Mouse (Mus musculus): ENCODE measurements around the gene Tmem229b. TPM values are rescaled to one million over a fixed set of nuclear protein-coding genes. Genes with fewer than 3 reads are reported as not detected.
"Not testable (repeated sequence)": the region's sequence is repeated elsewhere in the genome, so short reads cannot be mapped to it uniquely, and the experiment has no call there.

Tmem229b gene
- 12.2 and 22.1 TPM in 2 replicates for total RNA-seq (2014; fragmentation: Nextera tagmentation)
- 8.5 and 10.6 TPM in 2 replicates for total RNA-seq (2017)

DNA sequence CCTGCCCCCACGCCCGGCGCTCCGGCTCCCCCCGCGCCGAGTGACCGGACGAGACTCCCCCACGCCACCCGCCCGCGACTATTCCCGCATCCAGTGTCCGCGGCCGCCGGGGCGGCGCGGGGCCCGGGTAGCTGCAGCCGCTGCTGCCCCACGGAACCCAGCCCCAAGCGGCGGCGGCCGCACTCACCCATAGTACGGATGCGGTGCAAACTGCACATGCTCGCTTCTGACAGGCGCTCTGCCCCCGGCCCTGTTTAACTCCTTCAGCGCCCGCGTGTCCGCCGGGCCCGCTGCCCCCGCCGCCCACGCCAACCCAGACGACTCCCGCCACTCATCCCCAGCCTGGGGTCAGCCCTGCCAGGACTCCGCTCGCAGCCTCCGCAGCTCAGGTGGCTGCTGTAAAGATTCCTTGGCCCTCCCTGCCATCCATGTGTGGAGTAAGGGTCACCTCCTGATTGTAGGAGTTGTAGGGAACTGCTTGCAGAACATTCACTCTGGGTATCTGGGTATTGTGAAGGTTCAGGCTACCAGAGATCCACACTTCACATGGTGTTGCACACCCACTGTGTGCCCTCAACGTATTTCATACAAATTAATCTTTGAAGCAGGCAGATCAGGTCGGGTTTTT, at the start of gene Tmem229b:
Gene Tmem229b (minus strand): TSS at position 502 of the 628 bp plus-strand sequence.
- ATAC-seq (replicated peaks; ENCODE audit: low FRiP score, low TSS enrichment, poor library complexity, severe bottlenecking): peak; percentile 65

DNA sequence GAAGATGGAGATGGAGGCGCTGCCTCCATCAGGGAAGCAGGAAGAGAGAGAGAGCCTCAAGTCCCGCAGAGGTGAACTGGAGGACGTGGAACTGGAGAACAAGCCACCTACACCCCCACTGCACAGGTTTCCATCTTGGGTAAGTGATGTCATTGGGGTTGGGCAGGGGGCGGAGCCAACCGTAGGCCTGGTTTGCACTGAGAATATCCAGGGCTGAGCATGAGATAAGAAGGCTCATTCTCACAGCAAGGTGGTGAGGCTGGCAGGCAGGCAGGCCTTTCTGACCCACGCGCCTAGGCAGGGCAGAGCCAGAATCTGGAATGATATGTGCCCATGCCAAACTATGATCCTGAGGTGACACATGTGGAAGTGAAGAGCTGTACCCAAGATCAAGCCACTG, 47.8 kb upstream of the Tmem229b start:
- peak; percentile 97 for ATAC-seq (replicated peaks; ENCODE audit: low FRiP score, low TSS enrichment, poor library complexity, severe bottlenecking)

DNA sequence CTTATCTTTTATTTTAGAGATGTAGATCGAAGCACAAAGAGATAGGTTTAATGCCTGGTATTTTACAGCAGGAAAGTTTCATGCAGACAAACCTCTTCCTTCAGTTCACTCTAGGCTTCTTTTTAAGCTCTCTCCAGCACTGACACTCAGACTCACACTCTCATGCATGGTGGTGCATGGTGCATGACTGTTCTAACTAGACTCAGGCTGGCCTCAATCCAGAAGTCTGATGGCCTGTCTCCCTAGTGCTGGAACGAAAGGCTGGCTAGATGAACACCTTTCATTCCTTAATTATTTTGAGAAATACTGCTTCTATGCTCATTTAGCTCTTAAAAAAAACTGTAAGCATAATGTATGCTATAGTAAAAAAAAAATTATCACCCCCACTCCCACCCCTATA, 44.6 kb upstream of the Tmem229b start:
- ATAC-seq (replicated peaks; ENCODE audit: low FRiP score, low TSS enrichment, poor library complexity, severe bottlenecking): no peak

DNA sequence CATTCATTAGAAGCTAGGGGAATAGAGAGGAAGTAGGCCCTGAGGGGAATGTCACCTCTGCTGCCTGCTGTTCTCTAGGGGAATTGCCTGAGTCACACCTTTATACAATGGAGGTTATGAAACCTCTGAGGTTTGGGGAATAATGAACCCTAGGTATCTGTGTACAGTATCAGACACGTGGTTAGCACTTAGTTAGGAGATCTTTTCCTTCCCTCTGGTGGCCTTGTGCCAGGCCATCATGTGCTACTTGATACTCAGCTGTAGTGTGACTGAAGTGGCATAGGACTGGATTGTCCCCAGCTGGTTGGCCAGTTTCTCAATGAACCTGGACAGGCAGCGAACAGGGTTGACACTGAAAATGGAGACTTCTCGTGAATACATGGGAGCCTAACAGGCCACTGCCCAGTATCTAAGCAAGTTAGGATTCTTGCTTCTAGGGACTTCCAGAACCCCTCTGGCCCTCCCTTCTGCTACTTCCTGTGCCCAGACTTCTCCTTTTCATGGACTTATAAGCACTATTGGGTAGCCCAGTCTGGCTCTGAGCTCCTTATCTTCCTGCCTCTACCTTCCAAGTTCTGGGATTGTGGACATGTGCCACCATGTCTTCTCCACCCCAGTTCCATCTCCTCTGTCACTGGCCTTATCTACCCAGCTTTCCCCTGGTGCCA, 43.3 kb upstream of the Tmem229b start:
- ATAC-seq (replicated peaks; ENCODE audit: low FRiP score, low TSS enrichment, poor library complexity, severe bottlenecking): no peak

DNA sequence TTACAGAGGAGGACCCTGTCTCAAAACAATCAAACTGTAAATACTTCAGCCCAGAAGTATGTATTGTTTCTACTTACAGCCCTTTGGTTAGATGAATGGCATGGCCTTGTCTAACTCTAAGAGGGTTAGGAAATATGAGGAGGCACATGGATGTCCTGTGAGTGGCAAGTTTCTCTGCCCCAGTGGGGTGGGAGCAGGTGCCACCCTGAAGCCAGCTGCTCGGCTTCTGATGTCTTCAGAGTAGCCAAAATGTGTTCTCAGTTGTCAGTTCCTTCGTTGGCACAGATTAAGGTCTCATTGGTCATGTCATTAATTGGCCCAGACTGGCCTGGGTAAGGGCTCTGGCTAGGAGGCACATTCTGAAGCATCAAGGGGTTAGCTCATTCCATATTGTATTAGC, 42.4 kb upstream of the Tmem229b start:
- ATAC-seq (replicated peaks; ENCODE audit: low FRiP score, low TSS enrichment, poor library complexity, severe bottlenecking): no peak

DNA sequence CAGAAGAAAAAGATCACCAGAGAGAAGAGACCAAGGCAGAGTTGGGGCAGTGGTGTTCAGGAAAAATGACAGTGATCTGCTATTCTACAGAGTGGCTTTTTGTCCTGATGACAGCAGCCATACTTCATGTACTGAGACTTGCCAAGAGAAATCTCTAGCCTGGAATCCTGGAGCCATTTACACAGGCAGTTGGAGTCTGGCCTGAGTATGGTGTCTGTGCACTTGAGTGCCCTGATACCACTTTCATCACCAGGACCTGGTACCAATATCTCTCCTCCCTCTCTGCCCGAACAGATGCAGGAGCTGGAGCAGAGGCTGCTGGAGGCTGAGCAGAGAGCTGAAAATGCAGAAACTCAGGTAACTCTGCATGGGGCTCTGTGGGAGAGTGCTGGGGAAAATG, 41.5 kb upstream of the Tmem229b start:
- no peak for ATAC-seq (replicated peaks; ENCODE audit: low FRiP score, low TSS enrichment, poor library complexity, severe bottlenecking)

DNA sequence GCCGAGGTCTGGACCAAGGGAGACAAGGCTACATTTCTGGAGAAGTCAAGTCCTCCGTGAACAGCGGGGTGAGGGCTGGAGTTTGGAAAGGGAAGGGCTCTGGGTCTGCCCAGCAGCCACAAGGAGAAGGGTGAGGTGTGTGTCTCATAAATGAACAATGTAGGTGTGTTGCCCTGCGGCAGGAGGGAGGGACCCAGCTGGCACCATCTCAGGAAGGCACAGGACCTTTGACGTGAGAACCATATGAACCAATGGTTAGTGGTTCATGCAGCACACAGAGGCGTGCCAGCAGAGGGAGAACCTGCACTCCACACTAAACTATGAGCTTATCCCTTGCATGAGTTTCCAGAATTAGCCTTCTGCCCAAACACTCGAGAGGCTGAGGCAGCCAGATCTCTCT, 39.8 kb upstream of the Tmem229b start:
- no peak for ATAC-seq (replicated peaks; ENCODE audit: low FRiP score, low TSS enrichment, poor library complexity, severe bottlenecking)

DNA sequence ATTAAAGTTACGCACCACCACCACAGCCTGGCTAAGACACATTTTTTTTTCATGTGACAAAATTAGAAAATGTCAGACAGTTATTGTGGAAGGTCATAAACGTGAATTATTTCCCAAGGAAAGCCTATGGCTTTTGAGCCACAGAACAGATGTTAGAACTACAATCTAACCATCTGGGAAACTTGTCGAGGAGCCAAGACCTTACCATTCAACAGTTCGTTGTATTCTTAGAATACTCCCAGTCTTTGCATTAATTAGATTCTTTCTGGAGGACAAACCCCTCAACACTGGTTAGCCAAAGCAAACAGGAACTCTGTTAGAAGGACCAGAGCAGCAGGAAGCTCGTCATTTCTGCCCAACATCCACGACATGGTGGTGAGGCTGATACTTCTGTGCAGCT, 38.7 kb upstream of the Tmem229b start:
- no peak for ATAC-seq (replicated peaks; ENCODE audit: low FRiP score, low TSS enrichment, poor library complexity, severe bottlenecking)

DNA sequence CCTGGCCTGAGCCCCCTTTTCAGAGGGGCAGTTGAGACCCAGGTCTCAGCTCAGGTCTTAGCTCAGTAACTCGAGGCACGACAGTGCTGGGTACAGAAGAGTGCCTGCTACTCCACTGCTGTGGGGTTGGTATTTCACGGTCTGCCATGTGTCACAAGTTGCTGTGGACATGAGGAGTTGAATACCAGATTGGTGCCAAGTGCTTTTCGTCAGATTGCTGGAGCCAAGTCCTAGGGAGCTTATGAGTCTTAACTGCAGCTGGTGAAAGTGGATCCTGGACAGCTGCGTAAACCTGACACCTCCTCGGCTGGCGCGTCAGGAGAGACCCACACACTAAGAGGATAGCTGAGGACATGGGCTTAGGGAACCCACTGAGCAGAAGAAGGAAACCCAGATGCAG, 37.2 kb upstream of the Tmem229b start:
- no peak for ATAC-seq (replicated peaks; ENCODE audit: low FRiP score, low TSS enrichment, poor library complexity, severe bottlenecking)

DNA sequence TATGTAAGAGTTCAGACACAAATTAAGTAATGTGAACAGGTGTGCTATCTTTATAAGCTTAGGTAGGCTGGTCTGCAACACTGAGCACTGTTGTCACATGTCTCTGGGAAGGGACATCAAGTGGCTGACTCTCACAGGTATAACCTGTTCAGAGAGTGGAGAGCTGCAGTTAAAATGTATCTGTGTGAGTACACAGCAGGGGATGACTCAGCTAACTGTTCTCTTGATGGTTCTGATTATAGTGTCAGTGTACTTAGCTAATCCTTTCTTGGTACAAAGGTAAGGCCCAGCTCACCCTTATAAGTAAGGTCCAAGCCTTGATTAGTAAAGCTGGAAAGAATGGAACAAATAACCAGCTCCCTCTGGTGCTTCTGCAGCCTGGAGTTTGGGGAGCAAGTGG, 34.0 kb upstream of the Tmem229b start:
- ATAC-seq (replicated peaks; ENCODE audit: low FRiP score, low TSS enrichment, poor library complexity, severe bottlenecking): peak; percentile 38; the same call in 1 of the 2 replicates

DNA sequence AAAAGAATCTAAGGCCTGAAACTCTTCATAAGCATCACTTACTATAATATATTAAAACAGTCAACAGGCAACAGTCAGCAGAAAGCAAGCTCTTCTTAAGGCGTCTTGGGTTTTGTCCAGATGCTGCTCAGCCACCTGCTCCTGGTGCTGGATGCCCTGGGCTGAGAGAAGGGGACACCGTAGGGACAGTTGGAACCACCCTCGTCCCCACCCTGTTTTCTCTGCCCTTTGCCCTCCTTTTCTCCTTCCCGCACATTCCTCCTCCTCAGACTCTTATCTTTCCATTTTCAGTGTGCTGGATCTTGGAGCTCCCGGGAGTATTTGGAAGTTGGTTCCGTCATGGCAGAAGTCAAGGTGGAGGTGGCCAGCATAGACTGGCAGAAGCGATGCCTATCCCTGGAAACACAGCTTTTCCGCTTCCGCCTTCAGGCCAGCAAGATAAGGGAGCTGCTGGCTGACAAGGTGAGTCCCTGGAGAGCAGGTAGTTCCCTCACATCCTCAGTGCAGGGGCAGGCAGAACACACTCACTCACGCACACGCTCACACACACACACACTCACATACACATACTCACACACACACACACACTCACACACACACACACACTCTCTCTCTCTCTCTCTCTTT, 32.9 kb upstream of the Tmem229b start:
- ATAC-seq (replicated peaks; ENCODE audit: low FRiP score, low TSS enrichment, poor library complexity, severe bottlenecking): no peak

DNA sequence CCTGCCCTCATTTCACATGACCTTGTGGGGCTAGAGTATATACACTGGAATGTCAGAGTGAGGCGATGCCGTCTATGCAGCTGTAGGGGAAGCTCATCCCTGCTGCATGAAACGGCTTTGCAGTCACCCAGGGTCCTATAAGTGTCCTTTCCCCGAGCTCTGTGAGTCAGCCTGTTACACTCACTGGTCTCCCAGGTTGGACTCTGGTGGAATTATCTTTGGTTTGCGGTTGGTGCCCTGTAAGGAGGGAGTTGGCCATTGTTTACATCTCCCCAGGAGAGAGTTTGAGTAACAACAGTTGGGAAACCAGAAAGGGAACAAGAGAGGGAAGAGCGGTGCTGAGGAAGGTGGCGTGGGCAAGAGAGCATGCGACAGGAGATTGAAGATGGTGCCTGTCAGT, 32.3 kb upstream of the Tmem229b start:
- no peak for ATAC-seq (replicated peaks; ENCODE audit: low FRiP score, low TSS enrichment, poor library complexity, severe bottlenecking)

DNA sequence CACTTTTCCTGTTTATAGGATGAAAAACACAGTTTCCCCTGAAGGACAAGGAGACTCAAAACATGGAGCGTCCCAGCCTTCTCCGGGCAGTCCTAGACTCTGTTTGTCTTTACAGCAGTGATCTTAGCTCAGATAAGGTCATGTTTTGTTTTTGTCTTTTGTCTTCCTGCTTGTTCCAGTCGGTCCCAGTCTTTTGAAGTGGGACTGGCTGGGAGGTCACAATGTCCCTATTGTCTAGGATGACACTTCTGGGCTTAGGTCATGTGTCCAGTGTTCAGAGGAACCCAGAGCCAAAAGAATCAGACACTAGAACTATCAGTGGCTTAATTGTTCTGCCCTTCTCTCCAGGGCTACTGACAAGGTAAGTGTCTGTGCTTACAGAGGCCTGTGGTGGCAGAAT, 27.9 kb upstream of the Tmem229b start:
- no peak for ATAC-seq (replicated peaks; ENCODE audit: low FRiP score, low TSS enrichment, poor library complexity, severe bottlenecking)

DNA sequence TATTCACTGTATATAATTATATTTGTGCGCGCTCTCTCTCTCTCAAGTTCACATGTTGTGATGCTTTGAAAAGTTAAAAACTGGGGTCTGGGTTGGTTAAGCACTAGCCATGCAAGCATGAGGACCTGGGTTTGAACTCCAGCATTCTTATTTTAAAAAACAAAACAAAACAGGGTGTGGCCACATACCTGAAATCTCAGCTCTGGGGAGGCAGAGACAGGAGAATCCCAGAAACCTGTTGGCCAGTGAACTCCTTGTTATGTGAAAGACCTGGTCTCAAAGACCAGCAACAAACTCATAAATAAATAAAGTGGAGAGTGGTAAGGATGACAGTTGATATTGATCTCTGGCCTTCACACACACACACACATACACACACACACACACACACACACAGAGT, 26.9 kb upstream of the Tmem229b start:
- ATAC-seq (replicated peaks; ENCODE audit: low FRiP score, low TSS enrichment, poor library complexity, severe bottlenecking): no peak

DNA sequence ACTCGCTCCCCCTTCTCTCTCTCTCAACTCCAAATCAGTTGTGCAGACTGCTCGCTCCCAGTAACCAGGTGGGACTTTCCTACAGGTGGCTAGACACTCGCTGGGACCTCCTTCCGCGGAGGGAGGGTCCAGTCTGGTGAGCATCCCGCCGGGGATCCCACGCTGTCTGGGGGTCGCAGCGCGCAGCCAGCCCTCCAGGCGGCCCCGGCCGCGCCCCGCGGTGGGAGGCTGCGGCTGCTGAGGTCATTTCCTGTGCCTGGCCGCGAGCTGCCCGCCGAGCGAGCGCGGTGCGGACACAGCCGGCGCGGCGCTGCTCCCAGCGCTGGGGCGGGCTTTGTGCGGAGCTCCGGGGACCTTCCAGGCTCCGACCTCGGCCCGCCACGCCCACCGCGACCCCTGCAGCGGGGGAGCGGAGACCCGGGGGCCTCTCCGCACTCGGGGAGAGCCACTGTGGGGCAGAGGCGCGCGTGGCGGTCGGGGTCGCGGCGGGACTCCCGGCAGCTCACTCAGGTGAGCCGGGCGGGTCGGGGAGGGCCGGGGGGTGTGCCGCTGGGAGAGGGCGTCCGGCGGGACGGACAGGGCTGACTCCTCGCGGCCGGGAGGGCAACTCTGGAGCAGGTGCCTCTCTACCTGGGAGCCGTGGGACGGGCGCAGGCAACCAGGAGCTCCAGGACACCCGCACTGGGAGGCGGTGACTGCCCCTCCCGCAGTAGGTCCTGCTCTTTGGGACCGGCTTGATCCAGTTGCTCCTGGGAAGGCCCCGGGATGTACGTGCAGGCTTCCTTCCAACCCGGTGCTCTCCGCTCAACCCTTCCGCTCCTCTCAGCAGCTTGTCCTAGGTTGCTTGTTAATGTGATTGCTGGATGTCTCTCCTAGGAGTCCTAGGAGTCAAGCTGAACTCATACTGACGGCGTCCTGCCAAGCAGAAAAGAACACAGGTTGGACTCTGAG, 21.8 kb upstream of the Tmem229b start, which contains the start of gene Plekhh1:
Gene Plekhh1 (plus strand): TSS at position 253 of the 951 bp plus-strand sequence.
- ATAC-seq (replicated peaks; ENCODE audit: low FRiP score, low TSS enrichment, poor library complexity, severe bottlenecking): peak; percentile 17; the same call in 1 of the 2 replicates

DNA sequence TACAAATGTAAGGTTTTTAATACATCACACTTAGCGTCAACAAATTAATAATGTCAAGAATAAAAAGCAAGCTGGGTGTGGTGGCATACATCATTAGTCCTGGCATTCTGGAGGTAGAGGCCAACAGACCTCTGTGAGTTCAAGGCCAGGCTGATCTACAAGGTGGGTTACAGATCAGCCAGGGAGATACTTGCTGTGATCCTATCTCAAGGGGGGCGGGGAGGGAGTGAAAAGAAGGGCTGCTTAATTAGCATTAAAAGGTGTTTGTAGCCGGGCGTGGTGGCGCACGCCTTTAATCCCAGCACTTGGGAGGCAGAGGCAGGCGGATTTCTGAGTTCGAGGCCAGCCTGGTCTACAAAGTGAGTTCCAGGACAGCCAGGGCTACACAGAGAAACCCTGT, 20.1 kb upstream of the Tmem229b start:
- ATAC-seq (replicated peaks; ENCODE audit: low FRiP score, low TSS enrichment, poor library complexity, severe bottlenecking): not testable (repeated sequence)

DNA sequence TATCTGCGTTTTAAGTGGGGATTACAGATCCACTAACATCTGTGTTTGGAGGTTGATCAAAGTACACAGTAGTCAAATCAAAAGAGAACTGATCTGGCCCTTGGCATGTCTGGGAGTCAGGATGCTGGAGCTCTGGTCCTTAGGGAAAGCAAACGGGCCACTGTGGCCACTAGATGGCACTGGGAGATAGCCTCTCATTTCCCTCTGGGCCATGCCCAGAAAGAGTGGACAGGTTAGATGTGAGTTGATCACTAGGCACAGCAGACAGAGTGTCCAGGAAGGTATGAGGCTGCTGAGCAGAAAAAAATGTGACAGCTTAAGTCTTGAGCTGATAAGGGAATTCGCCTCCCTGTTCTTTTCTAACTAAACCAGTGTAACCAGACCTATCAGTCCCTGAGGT, 15.5 kb upstream of the Tmem229b start:
- peak; percentile 58; the same call in 1 of the 2 replicates for ATAC-seq (replicated peaks; ENCODE audit: low FRiP score, low TSS enrichment, poor library complexity, severe bottlenecking)

DNA sequence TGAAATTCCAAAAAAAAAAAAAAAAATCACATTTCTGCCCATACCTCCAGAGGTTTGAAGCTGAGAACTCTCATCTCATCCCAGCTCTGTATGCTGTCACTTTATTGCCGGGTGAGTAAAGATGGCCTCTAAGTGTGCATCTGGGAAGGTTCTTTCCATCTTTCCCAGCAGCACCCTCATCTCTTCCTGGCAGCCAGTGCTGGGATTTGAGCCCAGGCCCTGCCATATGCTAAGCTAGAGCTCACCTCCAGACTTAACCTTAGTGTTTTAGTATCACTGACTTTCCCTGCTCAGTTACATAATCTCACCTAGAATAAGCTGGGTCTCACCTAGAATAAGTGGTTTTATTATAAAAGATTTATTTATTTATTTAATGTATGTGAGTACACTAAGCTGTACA, 14.5 kb upstream of the Tmem229b start:
- ATAC-seq (replicated peaks; ENCODE audit: low FRiP score, low TSS enrichment, poor library complexity, severe bottlenecking): no peak

DNA sequence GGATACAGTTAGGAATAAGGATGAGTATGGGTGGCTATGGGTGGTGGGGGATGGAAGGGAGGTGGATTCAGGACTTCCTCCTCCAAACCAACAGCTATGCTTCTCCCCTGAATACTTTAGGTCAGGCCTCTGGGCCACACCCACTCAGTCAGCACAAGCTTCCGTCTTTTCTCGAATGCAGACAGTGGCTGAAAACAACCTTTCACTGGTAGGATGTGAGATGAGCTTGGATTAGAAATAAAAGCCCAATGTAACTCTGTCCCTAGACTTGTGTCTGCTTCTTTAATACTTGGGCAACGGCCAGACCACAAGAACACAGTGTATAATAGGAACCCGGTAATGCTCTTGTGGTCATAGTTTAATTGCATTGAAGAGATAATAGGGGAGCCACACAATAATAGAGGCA, 10.6 kb upstream of the Tmem229b start:
- peak; percentile 72 for ATAC-seq (replicated peaks; ENCODE audit: low FRiP score, low TSS enrichment, poor library complexity, severe bottlenecking)

DNA sequence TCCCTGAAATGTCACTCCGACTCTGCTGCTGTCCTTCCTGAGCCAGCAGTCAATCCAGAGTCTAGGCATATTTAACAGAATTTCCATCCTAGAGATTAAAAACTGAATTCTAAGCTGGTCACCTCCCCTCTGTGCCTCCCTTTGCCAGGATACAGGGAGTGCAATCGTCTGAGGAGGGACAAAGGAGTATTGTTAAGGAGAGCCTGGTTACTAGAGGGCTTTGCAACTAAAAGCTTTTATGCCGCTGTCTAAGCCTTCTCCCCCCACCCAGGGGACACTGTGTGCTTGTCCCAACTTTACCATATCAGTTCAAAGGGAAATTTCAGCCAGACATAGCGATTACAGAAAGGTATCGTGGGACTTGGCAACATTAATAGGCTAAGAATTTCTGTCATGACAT, 8.7 kb upstream of the Tmem229b start:
- ATAC-seq (replicated peaks; ENCODE audit: low FRiP score, low TSS enrichment, poor library complexity, severe bottlenecking): no peak
